Mouse (Mus musculus) heart, postnatal 0 days (tissue): Measurements from ENCODE around the gene Nrip1. TPM values are rescaled to one million over a fixed set of nuclear protein-coding genes. Genes with fewer than 3 reads are reported as not detected.

Experiments used
- ATAC-seq: fragments of 200-750 bp; cut with Nextera tagmentation; 2 replicates; pipeline ENCODE4 v1.8.0; 2017; ENCODE audit warnings: low read depth, moderate number of reproducible peaks, moderate library complexity; ENCODE audit not compliant: insufficient read depth
- DNase-seq: peaks from one replicate; pipeline ENCODE4 v3.0.0-alpha.2; 2016; ENCODE audit warnings: low spot score
- H3K27ac ChIP-seq: fragments of 300-500 bp; sonication (generic); 2 replicates; pipeline ENCODE4 v1.5.1; 2014; ENCODE audit warnings: low read depth, mild to moderate bottlenecking
- H3K27me3 ChIP-seq: fragments of 300-500 bp; sonication (generic); 2 replicates; pipeline ENCODE4 v1.6.1; 2014; ENCODE audit warnings: low read length, mixed read lengths; ENCODE audit not compliant: control insufficient read depth, insufficient read depth
- H3K36me3 ChIP-seq: fragments of 300-500 bp; sonication (generic); replicated peaks from 2 replicates; pipeline ENCODE4 v1.6.1; 2014; ENCODE audit warnings: low read length, mixed read lengths; ENCODE audit not compliant: control insufficient read depth, insufficient read depth
- H3K4me1 ChIP-seq: fragments of 300-500 bp; sonication (generic); 2 replicates; pipeline ENCODE4 v1.6.1; 2014; ENCODE audit warnings: antibody characterized with exemption; ENCODE audit not compliant: control insufficient read depth, insufficient read depth
- H3K4me2 ChIP-seq: fragments of 300-500 bp; sonication (generic); 2 replicates; pipeline ENCODE4 v1.6.1; 2014; ENCODE audit warnings: low read depth, mild to moderate bottlenecking, low read length, moderate library complexity
- H3K4me3 ChIP-seq: fragments of 300-500 bp; sonication (generic); 2 replicates; pipeline ENCODE4 v1.5.1; 2014; ENCODE audit warnings: low read depth, low read length
- H3K9ac ChIP-seq: fragments of 300-500 bp; sonication (generic); replicated peaks from 2 replicates; pipeline ENCODE4 v1.6.1; 2014; ENCODE audit warnings: low read depth, low read length, mixed read lengths
- H3K9me3 ChIP-seq: fragments of 300-500 bp; sonication (generic); replicated peaks from 2 replicates; pipeline ENCODE4 v1.6.1; 2016; ENCODE audit warnings: low read length; ENCODE audit not compliant: control insufficient read depth
- CTCF ChIP-seq: IDR thresholded peaks from 2 replicates; pipeline ENCODE4 v1.5.1; 2016; ENCODE audit warnings: antibody characterized with exemption, control low read depth, low read depth
- EP300 ChIP-seq: IDR thresholded peaks from 2 replicates; pipeline ENCODE4 v1.6.1; 2016; ENCODE audit warnings: antibody characterized with exemption, low read depth
- WGBS: fragments of 180-500 bp; shearing (Covaris S2); extraction: QIAGEN DNeasy Blood & Tissue Kit; methylation state at CpG from one replicate; pipeline ENCODE4 v1.1.7; 2014; 5-methylcytosine and 5-hydroxymethylcytosine counted together
- polyA plus RNA-seq: library from polyadenylated mRNA; unstranded; fragments of >200 nt; fragmentation: Nextera tagmentation; extraction: Ambion mirVana; gene quantifications from 2 replicates; pipeline ENCODE4 v1.2.1, GENCODE M21; 2015
- total RNA-seq: library from RNA; depleted of rRNA; stranded (reverse); fragments of >200 nt; gene quantifications from 2 replicates; pipeline ENCODE4 v1.2.3, GENCODE M21; 2014; ENCODE audit warnings: low replicate concordance

The Nrip1 gene
- total and polyA plus RNA-seq, 2 experiments from 2014 or later, result 9.0 to 13.3 TPM

- Histone ChIP-seq H3K4me3 (no peak overlapping the region), H3K36me3 (peaks cover 14% of the 10 kb centered on the region), H3K4me2 (no peak overlapping the region), H3K27me3 (no peaks in the 10 kb centered on the region), H3K9ac (no peak overlapping the region), H3K4me1 (peaks cover 4% of the 10 kb centered on the region; the same call in 1 of the 2 replicates), H3K27ac (no peak overlapping the region), H3K9me3 (no peaks in the 10 kb centered on the region)
- no peak for ATAC-seq
- WGBS, result 85% methylated on average over 8 of the region's 8 CpGs
- no peak for DNase-seq
- no peak for TF ChIP-seq CTCF
- no peak for TF ChIP-seq EP300
Measured at GRCm38 (mm10) chr16:76350922-76351321, 22.7 kb downstream of the Nrip1 start.

- no peaks in the 10 kb centered on the region for H3K4me1 ChIP-seq
- no peak overlapping the region for H3K9ac ChIP-seq
- ATAC-seq, result no peak
- 84% methylated on average over 11 of the region's 11 CpGs for WGBS
- H3K36me3 ChIP-seq, result peaks cover 22% of the 10 kb centered on the region
- no peak overlapping the region for H3K4me3 ChIP-seq
- DNase-seq, result no peak
- no peak overlapping the region for H3K4me2 ChIP-seq
- H3K9me3 ChIP-seq, result 0 out of 2 replicates have a peak, but pooled peaks cover 1% of the 10 kb centered on the region
- no peak for TF ChIP-seq CTCF
- no peak for TF ChIP-seq EP300
- H3K27me3 ChIP-seq, result no peaks in the 10 kb centered on the region
- no peak overlapping the region for H3K27ac ChIP-seq
Measured at GRCm38 (mm10) chr16:76349053-76349452, 24.6 kb downstream of the Nrip1 start.

GRCm38 (mm10) chr16:76347719-76348421 is 25.8 kb downstream of the Nrip1 start:
- Histone ChIP-seq H3K27me3 (no peaks in the 10 kb centered on the region), H3K4me1 (no peaks in the 10 kb centered on the region), H3K4me3 (no peak overlapping the region), H3K36me3 (peaks cover 28% of the 10 kb centered on the region), H3K9ac (no peak overlapping the region), H3K27ac (no peak overlapping the region), H3K9me3 (0 out of 2 replicates have a peak, but pooled peaks cover 4% of the 10 kb centered on the region), H3K4me2 (no peak overlapping the region)
- no peak for DNase-seq
- WGBS, result 90% methylated on average over 13 of the region's 13 CpGs
- TF ChIP-seq CTCF (no peak), EP300 (no peak)
- ATAC-seq, result no peak

GRCm38 (mm10) chr16:76346371-76346770 is 27.3 kb downstream of the Nrip1 start:
- H3K4me1 ChIP-seq, result no peaks in the 10 kb centered on the region
- H3K4me2 ChIP-seq, result no peak overlapping the region
- no peak overlapping the region for H3K27ac ChIP-seq
- peaks cover 21% of the 10 kb centered on the region for H3K36me3 ChIP-seq
- DNase-seq, result no peak
- no peak overlapping the region for H3K9ac ChIP-seq
- TF ChIP-seq CTCF (no peak), EP300 (no peak)
- 0 out of 2 replicates have a peak, but pooled peaks cover 4% of the 10 kb centered on the region for H3K9me3 ChIP-seq
- no peak for ATAC-seq
- no peaks in the 10 kb centered on the region for H3K27me3 ChIP-seq
- 95% methylated on average over 7 of the region's 7 CpGs for WGBS
- H3K4me3 ChIP-seq, result no peak overlapping the region

- Histone ChIP-seq H3K9ac (no peak overlapping the region), H3K4me3 (no peak overlapping the region), H3K27ac (no peak overlapping the region), H3K4me1 (no peaks in the 10 kb centered on the region), H3K27me3 (no peaks in the 10 kb centered on the region), H3K36me3 (peaks cover 21% of the 10 kb centered on the region; the same call in 1 of the 2 replicates), H3K4me2 (no peak overlapping the region), H3K9me3 (0 out of 2 replicates have a peak, but pooled peaks cover 4% of the 10 kb centered on the region)
- WGBS, result 90% methylated on average over 3 of the region's 3 CpGs
- ATAC-seq (no peak), DNase-seq (no peak)
- TF ChIP-seq EP300 (no peak), CTCF (no peak)
Measured at GRCm38 (mm10) chr16:76344761-76345368, 28.8 kb downstream of the Nrip1 start.
